Mouse (Mus musculus): ENCODE results near the gene Gm8267. TPM values are rescaled to one million over a fixed set of nuclear protein-coding genes. Genes with fewer than 3 reads are reported as not detected.
"Not testable (repeated sequence)": the region's sequence is repeated elsewhere in the genome, so short reads cannot be mapped to it uniquely, and the experiment has no call there.

Gene Gm8267
- not detected in 2 replicates for polyA plus RNA-seq (2016; fragmentation: Nextera tagmentation; extraction: Ambion mirVana)

GRCm38 (mm10) chr14:44750240-44750639, at the start of gene Gm8267:
Gene Gm8267 (minus strand): TSS chr14:44750340.
- H3K36me3 ChIP-seq = no peaks in the 10 kb centered on the region
- WGBS = 81% methylated on average over 3 of the region's 3 CpGs
- no peak within 1 kb of the TSS for H3K27ac ChIP-seq (replicated peaks)
- H3K27me3 ChIP-seq = no peaks in the 10 kb centered on the region
- H3K4me1 ChIP-seq = no peaks in the 10 kb centered on the region
- H3K9ac ChIP-seq (replicated peaks) = no peak within 1 kb of the TSS
- ATAC-seq (ENCODE audit: low FRiP score, low read depth) = no peak
- H3K4me3 ChIP-seq = no peak within 1 kb of the TSS
- no peaks in the 10 kb centered on the region for H3K9me3 ChIP-seq
- H3K4me2 ChIP-seq (replicated peaks) = no peak within 1 kb of the TSS

GRCm38 (mm10) chr14:44789537-44790382, 39.6 kb upstream of the Gm8267 start:
- H3K36me3 ChIP-seq; H3K27me3 ChIP-seq; H3K4me3 ChIP-seq; H3K9me3 ChIP-seq; H3K4me1 ChIP-seq; H3K9ac ChIP-seq (replicated peaks); ATAC-seq (ENCODE audit: low FRiP score, low read depth); H3K4me2 ChIP-seq (replicated peaks); H3K27ac ChIP-seq (replicated peaks): not testable (repeated sequence)
- WGBS = 83% methylated on average over 2 of the region's 2 CpGs

- not testable (repeated sequence) for H3K36me3 ChIP-seq; H3K9ac ChIP-seq (replicated peaks); H3K4me1 ChIP-seq; H3K4me2 ChIP-seq (replicated peaks); ATAC-seq (ENCODE audit: low FRiP score, low read depth); H3K9me3 ChIP-seq; H3K27me3 ChIP-seq; H3K27ac ChIP-seq (replicated peaks); H3K4me3 ChIP-seq
- 35% methylated on average over 1 of the region's 1 CpGs for WGBS
Measured at GRCm38 (mm10) chr14:44742789-44743188, 7.4 kb downstream of the Gm8267 start.

GRCm38 (mm10) chr14:44730711-44731110, 19.4 kb downstream of the Gm8267 start:
- not testable (repeated sequence) for H3K4me1 ChIP-seq; H3K9me3 ChIP-seq; ATAC-seq (ENCODE audit: low FRiP score, low read depth); H3K27ac ChIP-seq (replicated peaks); H3K9ac ChIP-seq (replicated peaks); H3K4me3 ChIP-seq; H3K4me2 ChIP-seq (replicated peaks); H3K27me3 ChIP-seq; H3K36me3 ChIP-seq

- H3K4me1 ChIP-seq; H3K9ac ChIP-seq (replicated peaks); H3K27ac ChIP-seq (replicated peaks); H3K27me3 ChIP-seq; H3K4me3 ChIP-seq; H3K36me3 ChIP-seq; ATAC-seq (ENCODE audit: low FRiP score, low read depth); H3K4me2 ChIP-seq (replicated peaks); H3K9me3 ChIP-seq: not testable (repeated sequence)
- WGBS = 91% methylated on average over 3 of the region's 3 CpGs
Measured at GRCm38 (mm10) chr14:44706356-44706755, 43.8 kb downstream of the Gm8267 start, which contains the start of gene Gm8257. Gene Gm8257 (minus strand): TSS chr14:44706456.

Other genes with a start within 250 kb of the Gm8267 start
- not detected in 2 replicates for gene Gm17093, start 232.1 kb downstream of the Gm8267 start, polyA plus RNA-seq (2016; fragmentation: Nextera tagmentation; extraction: Ambion mirVana)
- gene Gm8247, start 167.2 kb downstream of the Gm8267 start, polyA plus RNA-seq (2016; fragmentation: Nextera tagmentation; extraction: Ambion mirVana) = not detected in 2 replicates
- not detected in 2 replicates for gene Gm5624, start 122.4 kb downstream of the Gm8267 start, polyA plus RNA-seq (2016; fragmentation: Nextera tagmentation; extraction: Ambion mirVana)
- not detected in 2 replicates for gene Gm8257, start 43.9 kb downstream of the Gm8267 start, polyA plus RNA-seq (2016; fragmentation: Nextera tagmentation; extraction: Ambion mirVana)
- gene Ptgdr, start 109.0 kb upstream of the Gm8267 start, polyA plus RNA-seq (2016; fragmentation: Nextera tagmentation; extraction: Ambion mirVana) = 0.06 TPM in 1 of 2 replicates, not detected in the other
- 0.10 TPM in 1 of 2 replicates, not detected in the other for gene Ptger2, start 237.9 kb upstream of the Gm8267 start, polyA plus RNA-seq (2016; fragmentation: Nextera tagmentation; extraction: Ambion mirVana)

Measured in midbrain, embryonic 12.5 days (tissue).